Mouse (Mus musculus) limb, embryonic 12.5 days (tissue): ENCODE data around the gene Sdr9c7. TPM values are rescaled to one million over a fixed set of nuclear protein-coding genes. Genes with fewer than 3 reads are reported as not detected.
"Not testable (repeated sequence)": the region's sequence is repeated elsewhere in the genome, so short reads cannot be mapped to it uniquely, and the experiment has no call there.

ENCODE experiments used
- ATAC-seq: fragments of 200-750 bp; cut with Nextera tagmentation; 2 replicates; pipeline ENCODE4 v1.8.0; 2017; ENCODE audit warnings: low read depth, moderate TSS enrichment; ENCODE audit not compliant: insufficient number of reproducible peaks, insufficient read depth, low FRiP score, low TSS enrichment
- H3K27ac ChIP-seq: fragments of 300-500 bp; sonication (generic); 2 replicates; pipeline ENCODE4 v1.5.1; 2016; ENCODE audit warnings: mild to moderate bottlenecking, moderate library complexity
- H3K27me3 ChIP-seq: fragments of 300-500 bp; sonication (generic); 2 replicates; pipeline ENCODE4 v1.6.1; 2016; ENCODE audit warnings: mild to moderate bottlenecking, moderate library complexity
- H3K36me3 ChIP-seq: fragments of 300-500 bp; sonication (generic); 2 replicates; pipeline ENCODE4 v1.6.1; 2016; ENCODE audit warnings: mild to moderate bottlenecking, moderate library complexity
- H3K4me1 ChIP-seq: fragments of 300-500 bp; sonication (generic); replicated peaks from 2 replicates; pipeline ENCODE4 v1.6.1; 2016
- H3K4me2 ChIP-seq: fragments of 300-500 bp; sonication (generic); 2 replicates; pipeline ENCODE4 v1.6.1; 2016; ENCODE audit warnings: mild to moderate bottlenecking, moderate library complexity
- H3K4me3 ChIP-seq: fragments of 300-500 bp; sonication (generic); replicated peaks from 2 replicates; pipeline ENCODE4 v1.5.1; 2016; ENCODE audit warnings: mild to moderate bottlenecking
- H3K9ac ChIP-seq: fragments of 300-500 bp; sonication (generic); replicated peaks from 2 replicates; pipeline ENCODE4 v1.6.1; 2016; ENCODE audit warnings: mild to moderate bottlenecking, moderate library complexity
- H3K9me3 ChIP-seq: fragments of 300-500 bp; sonication (generic); 2 replicates; pipeline ENCODE4 v1.6.1; 2016; ENCODE audit warnings: mild to moderate bottlenecking, moderate library complexity
- WGBS: fragments of 180-500 bp; shearing (Covaris S2); methylation state at CpG from one replicate; pipeline ENCODE4 v1.1.7; 2016; 5-methylcytosine and 5-hydroxymethylcytosine counted together
- polyA plus RNA-seq: library from polyadenylated mRNA; unstranded; fragments of >200 nt; fragmentation: Nextera tagmentation; extraction: Ambion mirVana; gene quantifications from 2 replicates; pipeline ENCODE4 v1.2.1, GENCODE M21; 2016

The Sdr9c7 gene
- polyA plus RNA-seq, 1 experiment from 2014 or later = not detected

GRCm38 (mm10) chr10:127907386-127907951, 9.2 kb downstream of the Sdr9c7 start:
- no peak overlapping the region for H3K4me3 ChIP-seq
- H3K27me3 ChIP-seq = no peaks in the 10 kb centered on the region
- H3K27ac ChIP-seq = no peak overlapping the region
- no peaks in the 10 kb centered on the region for H3K36me3 ChIP-seq
- ATAC-seq = no peak
- H3K4me1 ChIP-seq = no peaks in the 10 kb centered on the region
- no peak overlapping the region for H3K4me2 ChIP-seq
- no peak overlapping the region for H3K9ac ChIP-seq
- no peaks in the 10 kb centered on the region for H3K9me3 ChIP-seq

- H3K4me1 ChIP-seq = no peaks in the 10 kb centered on the region
- H3K9me3 ChIP-seq = no peaks in the 10 kb centered on the region
- ATAC-seq = no peak
- H3K27ac ChIP-seq = no peak overlapping the region
- H3K27me3 ChIP-seq = no peaks in the 10 kb centered on the region
- 94% methylated on average over 1 of the region's 1 CpGs for WGBS
- H3K36me3 ChIP-seq = no peaks in the 10 kb centered on the region
- no peak overlapping the region for H3K4me3 ChIP-seq
- H3K4me2 ChIP-seq = no peak overlapping the region
- H3K9ac ChIP-seq = no peak overlapping the region
These were observed 17.3 kb downstream of the Sdr9c7 start for GRCm38 (mm10) chr10:127915578-127915977.

GRCm38 (mm10) chr10:127917183-127917582, 18.9 kb downstream of the Sdr9c7 start:
- H3K4me2 ChIP-seq, H3K4me3 ChIP-seq, H3K27ac ChIP-seq, ATAC-seq, H3K9ac ChIP-seq, H3K36me3 ChIP-seq, H3K27me3 ChIP-seq, H3K4me1 ChIP-seq, H3K9me3 ChIP-seq: not testable (repeated sequence)
- WGBS = 59% methylated on average over 3 of the region's 3 CpGs

GRCm38 (mm10) chr10:127917651-127918050, 19.3 kb downstream of the Sdr9c7 start:
- ATAC-seq = no peak
- H3K4me1 ChIP-seq = no peaks in the 10 kb centered on the region
- H3K36me3 ChIP-seq = no peaks in the 10 kb centered on the region
- H3K9me3 ChIP-seq = no peaks in the 10 kb centered on the region
- no peaks in the 10 kb centered on the region for H3K27me3 ChIP-seq
- 94% methylated on average over 5 of the region's 5 CpGs for WGBS
- H3K27ac ChIP-seq = no peak overlapping the region
- H3K4me3 ChIP-seq = no peak overlapping the region
- no peak overlapping the region for H3K9ac ChIP-seq
- no peak overlapping the region for H3K4me2 ChIP-seq

GRCm38 (mm10) chr10:127922241-127922640, 23.9 kb downstream of the Sdr9c7 start:
- Histone ChIP-seq H3K4me2 (no peak overlapping the region), H3K36me3 (no peaks in the 10 kb centered on the region), H3K27ac (no peak overlapping the region), H3K4me1 (0 out of 2 replicates have a peak, but pooled peaks cover 5% of the 10 kb centered on the region), H3K9ac (no peak overlapping the region), H3K27me3 (no peaks in the 10 kb centered on the region), H3K9me3 (no peaks in the 10 kb centered on the region), H3K4me3 (no peak overlapping the region)
- 83% methylated on average over 1 of the region's 1 CpGs for WGBS
- no peak for ATAC-seq

- H3K9ac ChIP-seq = no peak overlapping the region
- no peaks in the 10 kb centered on the region for H3K9me3 ChIP-seq
- ATAC-seq = no peak
- H3K27ac ChIP-seq = no peak overlapping the region
- 0 out of 2 replicates have a peak, but pooled peaks cover 5% of the 10 kb centered on the region for H3K4me1 ChIP-seq
- no peaks in the 10 kb centered on the region for H3K27me3 ChIP-seq
- no peaks in the 10 kb centered on the region for H3K36me3 ChIP-seq
- H3K4me2 ChIP-seq = no peak overlapping the region
- 87% methylated on average over 8 of the region's 8 CpGs for WGBS
- no peak overlapping the region for H3K4me3 ChIP-seq
These were observed 24.7 kb downstream of the Sdr9c7 start for GRCm38 (mm10) chr10:127923024-127923423.

GRCm38 (mm10) chr10:127924597-127925378, 26.5 kb downstream of the Sdr9c7 start:
- Histone ChIP-seq H3K4me3 (no peak overlapping the region), H3K9me3 (no peaks in the 10 kb centered on the region), H3K4me1 (0 out of 2 replicates have a peak, but pooled peaks cover 5% of the 10 kb centered on the region), H3K27me3 (no peaks in the 10 kb centered on the region), H3K4me2 (no peak overlapping the region), H3K9ac (no peak overlapping the region), H3K36me3 (no peaks in the 10 kb centered on the region), H3K27ac (no peak overlapping the region)
- no peak for ATAC-seq
- WGBS = 63% methylated on average over 7 of the region's 7 CpGs

- Histone ChIP-seq H3K9me3 (no peaks in the 10 kb centered on the region), H3K4me3 (no peak overlapping the region), H3K36me3 (no peaks in the 10 kb centered on the region), H3K4me1 (0 out of 2 replicates have a peak, but pooled peaks cover 5% of the 10 kb centered on the region), H3K27ac (no peak overlapping the region), H3K9ac (no peak overlapping the region), H3K27me3 (no peaks in the 10 kb centered on the region), H3K4me2 (no peak overlapping the region)
- WGBS = 81% methylated on average over 2 of the region's 2 CpGs
- ATAC-seq = no peak
These were observed 29.4 kb downstream of the Sdr9c7 start for GRCm38 (mm10) chr10:127927737-127928136.

- no peaks in the 10 kb centered on the region for H3K9me3 ChIP-seq
- 73% methylated on average over 8 of the region's 8 CpGs for WGBS
- H3K4me1 ChIP-seq = no peaks in the 10 kb centered on the region
- no peak for ATAC-seq
- H3K9ac ChIP-seq = no peak overlapping the region
- no peak overlapping the region for H3K4me3 ChIP-seq
- H3K4me2 ChIP-seq = no peak overlapping the region
- no peaks in the 10 kb centered on the region for H3K27me3 ChIP-seq
- no peak overlapping the region for H3K27ac ChIP-seq
- no peaks in the 10 kb centered on the region for H3K36me3 ChIP-seq
These were observed 34.1 kb downstream of the Sdr9c7 start for GRCm38 (mm10) chr10:127932290-127932926.

GRCm38 (mm10) chr10:127936271-127936670, 38.0 kb downstream of the Sdr9c7 start:
- Histone ChIP-seq H3K36me3 (no peaks in the 10 kb centered on the region), H3K4me3 (no peak overlapping the region), H3K27ac (no peak overlapping the region), H3K9ac (no peak overlapping the region), H3K27me3 (no peaks in the 10 kb centered on the region), H3K9me3 (peaks cover 4% of the 10 kb centered on the region; the same call in 1 of the 2 replicates), H3K4me2 (no peak overlapping the region), H3K4me1 (no peaks in the 10 kb centered on the region)
- WGBS = 87% methylated on average over 8 of the region's 8 CpGs
- ATAC-seq = no peak

- no peak for ATAC-seq
- Histone ChIP-seq H3K9me3 (peaks cover 4% of the 10 kb centered on the region; the same call in 1 of the 2 replicates), H3K27ac (no peak overlapping the region), H3K9ac (no peak overlapping the region), H3K4me3 (no peak overlapping the region), H3K36me3 (no peaks in the 10 kb centered on the region), H3K4me2 (no peak overlapping the region), H3K4me1 (no peaks in the 10 kb centered on the region), H3K27me3 (no peaks in the 10 kb centered on the region)
- 87% methylated on average over 19 of the region's 19 CpGs for WGBS
These were observed 38.6 kb downstream of the Sdr9c7 start for GRCm38 (mm10) chr10:127936747-127937409.
